In genomic region chr14:30880811-30881717, GRCm38 (mm10) we compare ENCODE assay signal across 9 mouse cellular contexts. TPM values are rescaled to one million over a fixed set of nuclear protein-coding genes. Genes with fewer than 3 reads are reported as not detected.
DNase-seq lines count a peak whose midpoint lies in the region; ATAC-seq and TF ChIP-seq lines count a peak whose summit lies in the region.
"Had no signal": no experiment of that assay in that cellular context is flagged by ENCODE, and none has a peak within 500 bp of the region (broad histone marks: within the 10 kb centered on the region; RNA-seq: fewer than 3 reads in every experiment).

No protein-coding gene starts in this region.

- intact Hi-C loops in heart, adult 2 months (cut with DNase I) = loop anchor here (1.0 to 5.0 kb wide), 2 partner anchors 14 to 66 kb away; no protein-coding TSS in a partner anchor
- intact Hi-C loops in heart, postnatal 14 days (cut with DNase I) = loop anchor here (1.0 to 5.0 kb wide), 2 partner anchors 14 to 184 kb away; no protein-coding TSS in a partner anchor

- peak; percentile 52 to 82 for DNase-seq in heart, adult 2 months
- peak; percentile 21 to 75 for DNase-seq in spleen, postnatal 10 days (ENCODE audit: low spot score in 2 of 2)
- no peak for DNase-seq in spleen, postnatal 36 days (ENCODE audit: low spot score in 2 of 2)
- peak; percentile 62 for DNase-seq in cerebellum, adult 8-10 months
- peak; percentile 72 to 81 for DNase-seq in heart, postnatal 14 days
- DNase-seq in lung, postnatal 36 days = peak; percentile 92

- TF ChIP-seq CTCF in heart, adult 2 months (IDR thresholded peaks at IDR 0.05) = peak; percentile 92

- H3K79me2 ChIP-seq in heart, adult 2 months (replicated peaks; ENCODE audit: control insufficient read depth, insufficient read depth, low read length) = no peaks in the 10 kb centered on the region

- no peak for TF ChIP-seq EP300 in heart, adult 2 months (IDR thresholded peaks at IDR 0.05; ENCODE audit: insufficient read depth, low read depth, low read length)

- ATAC-seq in heart, embryonic 11.5 days (replicated peaks; ENCODE audit: insufficient number of reproducible peaks, low FRiP score, low TSS enrichment) = no peak
- ATAC-seq in activated CD4-positive, CD25-positive, alpha-beta regulatory T cell, adult 4 months = no peak

- H3K27me3 ChIP-seq in heart, adult 2 months (ENCODE audit: control insufficient read depth, insufficient read depth, low read length) = no peaks in the 10 kb centered on the region
- no peaks in the 10 kb centered on the region for H3K27me3 ChIP-seq in heart, embryonic 11.5 days (ENCODE audit: control insufficient read depth, insufficient read depth, low read length)
- H3K27me3 ChIP-seq: heart, embryonic 15.5 days had no signal

- H3K27ac ChIP-seq in heart, adult 2 months = peak overlapping the region; percentile 85; the same call in 1 of the 2 replicates
- no peak overlapping the region for H3K27ac ChIP-seq in heart, embryonic 11.5 days (ENCODE audit: low read depth, low read length)
- H3K27ac ChIP-seq: heart, embryonic 15.5 days had no signal

- H3K9me3 ChIP-seq in heart, embryonic 11.5 days (replicated peaks; ENCODE audit: control insufficient read depth, low read length) = no peaks in the 10 kb centered on the region
- H3K9me3 ChIP-seq: heart, embryonic 15.5 days had no signal

- H3K36me3 ChIP-seq in heart, adult 2 months (ENCODE audit: control insufficient read depth, insufficient read depth, low read length) = no peaks in the 10 kb centered on the region
- no peaks in the 10 kb centered on the region for H3K36me3 ChIP-seq in heart, embryonic 11.5 days (ENCODE audit: control insufficient read depth, insufficient read depth, low read length)
- H3K36me3 ChIP-seq: heart, embryonic 15.5 days had no signal

- H3K9ac ChIP-seq in heart, adult 2 months (ENCODE audit: low read depth, low read length) = no peak overlapping the region
- no peak overlapping the region for H3K9ac ChIP-seq in heart, embryonic 11.5 days (ENCODE audit: low read depth, low read length)
- H3K9ac ChIP-seq: heart, embryonic 15.5 days had no signal

- 78% methylated on average over 17 of the region's 17 CpGs for WGBS in heart, adult 2 months
- 72% methylated on average over 17 of the region's 17 CpGs for WGBS in heart, embryonic 11.5 days (ENCODE audit: insufficient replicate concordance)

- H3K4me3 ChIP-seq in heart, adult 2 months = no peak overlapping the region
- no peak overlapping the region for H3K4me3 ChIP-seq in heart, embryonic 11.5 days (ENCODE audit: low read depth, low read length)
- H3K4me3 ChIP-seq: heart, embryonic 15.5 days had no signal

- no peak overlapping the region for H3K4me2 ChIP-seq in heart, embryonic 11.5 days
- H3K4me2 ChIP-seq: heart, embryonic 15.5 days had no signal

- H3K4me1 ChIP-seq in heart, adult 2 months (ENCODE audit: control insufficient read depth, insufficient read depth, low read length) = peaks cover 13% of the 10 kb centered on the region
- peaks cover 11% of the 10 kb centered on the region for H3K4me1 ChIP-seq in heart, embryonic 11.5 days (ENCODE audit: control insufficient read depth, insufficient read depth, low read length)

- TF ChIP-seq POLR2A in heart, adult 2 months (IDR thresholded peaks at IDR 0.05; ENCODE audit: insufficient read depth, low read depth, low read length) = no peak

RNA-seq across cellular contexts. Expression of gene Mustn1, which starts 2.1 kb away (rescaled TPM):
- total RNA-seq in heart, adult 2 months (2021) = 10 to 100 TPM; 14.4 to 15.9 TPM
- polyA plus RNA-seq in heart, adult 2 months (2012; rRNA removed) = 13.6 and 17.7 TPM in 2 replicates
- 1.8 and 2.0 TPM in 2 replicates for polyA plus RNA-seq in heart, embryonic 11.5 days (2014; fragmentation: Nextera tagmentation; extraction: Ambion mirVana)
- 10 to 100 TPM; 10.7 to 13.5 TPM for total RNA-seq in heart, postnatal 14 days (2021)
- 1 to 10 TPM in 1 of 2 experiments, under 1 TPM in 1; 0.68 to 1.8 TPM for polyA plus RNA-seq in activated CD4-positive, CD25-positive, alpha-beta regulatory T cell, adult 4 months (2017; shearing (Covaris generic))

RNA-seq across cellular contexts. Expression of gene Itih4, which starts 5.2 kb away (rescaled TPM):
- total RNA-seq in heart, adult 2 months (2021) = 1 to 10 TPM; 7.1 to 7.3 TPM
- 4.7 and 7.0 TPM in 2 replicates for polyA plus RNA-seq in heart, adult 2 months (2012; rRNA removed)
- not detected in 2 replicates for polyA plus RNA-seq in heart, embryonic 11.5 days (2014; fragmentation: Nextera tagmentation; extraction: Ambion mirVana)
- total RNA-seq in heart, postnatal 14 days (2021) = 1 to 10 TPM; 2.7 to 6.5 TPM
- not detected for polyA plus RNA-seq in activated CD4-positive, CD25-positive, alpha-beta regulatory T cell, adult 4 months (2017; shearing (Covaris generic))

RNA-seq across cellular contexts. Expression of gene Itih3, which starts 42.5 kb away (rescaled TPM):
- under 1 TPM; 0.82 to 0.86 TPM for total RNA-seq in heart, adult 2 months (2021)
- 0.25 and 0.44 TPM in 2 replicates for polyA plus RNA-seq in heart, adult 2 months (2012; rRNA removed)
- polyA plus RNA-seq in heart, embryonic 11.5 days (2014; fragmentation: Nextera tagmentation; extraction: Ambion mirVana) = 1.4 and 1.7 TPM in 2 replicates
- total RNA-seq in heart, postnatal 14 days (2021) = under 1 TPM; 0.39 to 0.81 TPM
- not detected for polyA plus RNA-seq in activated CD4-positive, CD25-positive, alpha-beta regulatory T cell, adult 4 months (2017; shearing (Covaris generic))

RNA-seq across cellular contexts. Expression of gene Tmem110, which starts 55.7 kb away (rescaled TPM):
- total RNA-seq in heart, adult 2 months (2021) = 1 to 10 TPM; 7.3 to 9.4 TPM
- 13.1 and 14.3 TPM in 2 replicates for polyA plus RNA-seq in heart, adult 2 months (2012; rRNA removed)
- polyA plus RNA-seq in heart, embryonic 11.5 days (2014; fragmentation: Nextera tagmentation; extraction: Ambion mirVana) = 16.0 and 18.2 TPM in 2 replicates
- 1 to 10 TPM; 7.6 to 7.7 TPM for total RNA-seq in heart, postnatal 14 days (2021)
- polyA plus RNA-seq in activated CD4-positive, CD25-positive, alpha-beta regulatory T cell, adult 4 months (2017; shearing (Covaris generic)) = 1 to 10 TPM; 4.9 to 5.7 TPM

Comparison
In these comparisons a context has a peak if more than half of its experiments do, and no peak if none do; other contexts are left out.
1. DNase-seq: peak in heart, adult 2 months (2 of 2), spleen, postnatal 10 days (2 of 2), cerebellum, adult 8-10 months (single experiment), heart, postnatal 14 days (2 of 2) and lung, postnatal 36 days (single experiment); none in spleen, postnatal 36 days (0 of 2).